Mouse (Mus musculus): ENCODE measurements around the gene Tmem135.

DNA sequence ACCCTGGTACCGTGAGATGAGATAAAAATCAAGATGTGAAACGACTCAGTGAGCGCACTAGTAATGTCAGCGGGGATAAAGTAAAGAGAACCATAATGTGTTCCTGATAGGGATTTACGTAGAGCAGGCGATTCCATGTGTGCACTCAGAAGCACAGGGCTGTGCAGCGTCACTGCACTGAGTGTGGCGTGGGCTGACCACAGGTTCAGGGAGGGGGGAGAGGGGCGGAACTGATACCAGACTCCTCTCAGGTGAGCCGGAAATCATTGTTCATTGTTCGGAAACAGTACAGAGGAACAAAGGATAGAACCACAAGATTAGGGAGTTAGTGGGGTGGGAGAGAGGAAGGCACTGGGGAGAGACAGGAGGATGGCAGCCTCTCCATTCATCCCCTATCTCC lies 95.8 kb downstream of the Tmem135 start:
- TF ChIP-seq USF1 (IDR thresholded peaks at IDR 0.05; ENCODE audit: low read depth, low read length) (no peak), CTCF (IDR thresholded peaks at IDR 0.05 in 2 of 3, conservative IDR thresholded peaks at IDR 0.05 in 1 of 3; ENCODE audit: control insufficient read depth in 1 of 3, insufficient read depth in 1 of 3, low read depth in 2 of 3, low read length in 3 of 3, poor library complexity in 1 of 3, severe bottlenecking in 1 of 3) (no peak), ZNF384 (IDR thresholded peaks at IDR 0.05; ENCODE audit: low read depth, low read length) (no peak), POLR2A (IDR thresholded peaks at IDR 0.05; ENCODE audit: control insufficient read depth in 1 of 2, insufficient read depth in 1 of 2, low read depth in 1 of 2, low read length in 2 of 2, poor library complexity in 1 of 2) (no peak), RAD21 (IDR thresholded peaks at IDR 0.05; ENCODE audit: low read depth, low read length) (no peak), MXI1 (IDR thresholded peaks at IDR 0.05; ENCODE audit: low read depth, low read length) (no peak), JUND (IDR thresholded peaks at IDR 0.05; ENCODE audit: low read depth, low read length) (no peak), USF2 (IDR thresholded peaks at IDR 0.05; ENCODE audit: borderline replicate concordance in 1 of 2, insufficient read depth in 1 of 2, low read depth in 1 of 2, low read length in 2 of 2) (no peak), TCF12 (IDR thresholded peaks at IDR 0.05; ENCODE audit: low read depth, low read length) (no peak), SIN3A (IDR thresholded peaks at IDR 0.05; ENCODE audit: low read length) (no peak), GATA1 (IDR thresholded peaks at IDR 0.05; ENCODE audit: low read depth, low read length) (no peak), MAZ (IDR thresholded peaks at IDR 0.05; ENCODE audit: low read depth, low read length) (no peak), MAX (IDR thresholded peaks at IDR 0.05; ENCODE audit: low read length) (no peak)
